In the genomic region with DNA sequence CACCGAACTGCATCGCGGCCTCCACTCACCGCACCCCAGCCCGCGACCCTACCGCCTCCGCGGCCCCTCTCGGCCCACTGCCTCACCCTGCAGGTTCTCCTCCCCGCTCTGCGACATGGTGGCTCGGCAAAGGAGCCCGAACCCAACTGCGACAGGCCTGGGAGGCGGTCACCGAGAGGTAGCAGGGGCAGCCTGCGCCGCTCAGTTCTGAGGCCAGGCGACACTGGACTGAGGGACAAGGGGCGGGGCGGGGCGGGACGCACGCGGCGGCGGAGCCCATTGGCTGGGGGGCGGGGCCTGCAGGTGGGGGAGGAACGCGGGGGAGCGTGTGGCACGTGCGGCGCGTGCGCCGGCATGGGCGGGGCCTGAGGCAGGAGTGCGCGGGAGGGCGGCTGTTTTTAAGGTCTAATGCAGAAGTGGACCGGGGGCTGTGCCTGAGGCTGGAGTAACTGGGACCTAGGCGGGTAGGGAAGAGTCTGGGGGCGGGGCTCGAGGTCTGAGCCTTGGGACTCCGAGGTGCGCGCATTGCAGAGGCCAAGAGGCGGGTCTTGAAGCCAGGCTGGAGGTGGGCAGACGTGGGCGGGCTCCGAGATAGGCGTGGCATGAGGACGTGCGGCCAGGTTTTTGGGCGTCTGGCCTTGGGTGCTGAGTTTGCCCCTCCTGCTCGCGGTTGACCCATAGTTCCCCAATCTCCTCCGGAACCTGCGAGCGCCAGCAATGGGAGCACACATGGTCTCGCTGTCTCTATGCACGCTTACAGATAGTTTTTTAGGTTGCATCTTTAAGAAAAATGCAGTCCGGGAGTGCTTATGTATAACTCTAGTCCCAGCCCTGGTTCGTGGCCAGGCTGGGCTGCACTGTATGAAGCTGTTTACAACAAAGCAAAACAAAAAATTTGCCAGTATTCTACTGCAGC, we compare ENCODE assay signal across 8 mouse cellular contexts. TPM values are rescaled to one million over a fixed set of nuclear protein-coding genes. Genes with fewer than 3 reads are reported as not detected.
DNase-seq lines count a peak whose midpoint lies in the region; ATAC-seq and TF ChIP-seq lines count a peak whose summit lies in the region.

A gene (minus strand): TSS at position 243 of the 916 bp plus-strand sequence.

- H3K4me2 ChIP-seq in heart, embryonic 13.5 days: peak within 1 kb of the TSS; percentile 83
- peak within 1 kb of the TSS; percentile 89 for H3K4me2 ChIP-seq in liver, embryonic 11.5 days
- peak within 1 kb of the TSS; percentile 98 for H3K4me2 ChIP-seq in myocyte (ENCODE audit: low read depth)

- ATAC-seq in CD4-positive, CD25-positive, alpha-beta regulatory T cell, adult 4 months: peak; percentile 89
- peak; percentile 89 for ATAC-seq in erythroid progenitor cell, adult 5-6 weeks (replicated peaks; ENCODE audit: low FRiP score, poor library complexity, severe bottlenecking)
- ATAC-seq in heart, embryonic 13.5 days (ENCODE audit: extremely low read depth, insufficient number of reproducible peaks, low FRiP score, low TSS enrichment): peak; percentile 86
- peak; percentile 89 for ATAC-seq in liver, embryonic 11.5 days (replicated peaks; ENCODE audit: low FRiP score)

- peaks cover 39% of the 10 kb centered on the region for H3K79me2 ChIP-seq in myocyte (ENCODE audit: control insufficient read depth, insufficient read depth)

- no peaks in the 10 kb centered on the region for H3K9me3 ChIP-seq in heart, embryonic 13.5 days
- no peaks in the 10 kb centered on the region for H3K9me3 ChIP-seq in liver, embryonic 11.5 days (ENCODE audit: control insufficient read depth, low read length)

- WGBS in heart, embryonic 13.5 days: under 1% methylated on average over 66 of the region's 66 CpGs
- WGBS in liver, embryonic 11.5 days: under 1% methylated on average over 64 of the region's 66 CpGs

- peaks cover 8% of the 10 kb centered on the region for H3K4me1 ChIP-seq in brown adipose tissue, adult 24 weeks (ENCODE audit: control insufficient read depth, insufficient read depth, insufficient read length, low read length)
- H3K4me1 ChIP-seq in heart, embryonic 13.5 days: peaks cover 44% of the 10 kb centered on the region
- peaks cover 20% of the 10 kb centered on the region for H3K4me1 ChIP-seq in liver, embryonic 11.5 days (replicated peaks; ENCODE audit: control insufficient read depth, insufficient read depth, low read length)

- H3K27ac ChIP-seq in brown adipose tissue, adult 24 weeks (replicated peaks; ENCODE audit: low read depth, low read length): peak within 1 kb of the TSS; percentile 74
- peak within 1 kb of the TSS; percentile 92 for H3K27ac ChIP-seq in heart, embryonic 13.5 days (replicated peaks)
- H3K27ac ChIP-seq in liver, embryonic 11.5 days (ENCODE audit: low read depth, low read length): peak within 1 kb of the TSS; percentile 77

- no peaks in the 10 kb centered on the region for H3K27me3 ChIP-seq in heart, embryonic 13.5 days (replicated peaks)
- no peaks in the 10 kb centered on the region for H3K27me3 ChIP-seq in liver, embryonic 11.5 days (replicated peaks; ENCODE audit: control insufficient read depth, insufficient read depth, low read length)
- peaks cover 2% of the 10 kb centered on the region for H3K27me3 ChIP-seq in myocyte (ENCODE audit: control insufficient read depth, insufficient read depth, insufficient read length)

- peak within 1 kb of the TSS; percentile 99 for H3K9ac ChIP-seq in heart, embryonic 13.5 days
- peak within 1 kb of the TSS; percentile 92 for H3K9ac ChIP-seq in liver, embryonic 11.5 days (ENCODE audit: low read depth, low read length)

- peak within 1 kb of the TSS; percentile 89 for H3K4me3 ChIP-seq in brown adipose tissue, adult 24 weeks (ENCODE audit: insufficient read depth, low read depth, low read length)
- H3K4me3 ChIP-seq in heart, embryonic 13.5 days: peak within 1 kb of the TSS; percentile 89
- peak within 1 kb of the TSS; percentile 87 for H3K4me3 ChIP-seq in liver, embryonic 11.5 days (ENCODE audit: low read depth, low read length)
- peak within 1 kb of the TSS; percentile 49 for H3K4me3 ChIP-seq in myocyte

- DNase-seq in kidney, postnatal 10 days: peak; percentile 94
- DNase-seq in liver, embryonic 11.5 days (ENCODE audit: low spot score): peak; percentile 99
- DNase-seq in spleen, postnatal 4 days (ENCODE audit: low spot score in 2 of 2): peak; percentile 85 to 93

- H3ac ChIP-seq in myocyte (ENCODE audit: control insufficient read depth, insufficient read length): peak within 1 kb of the TSS; percentile 80

- peak; percentile 96 for TF ChIP-seq POLR2A in myocyte (IDR thresholded peaks at IDR 0.05; ENCODE audit: insufficient read length, low read depth)

- peaks cover 2% of the 10 kb centered on the region; the same call in 1 of the 2 replicates for H3K36me3 ChIP-seq in heart, embryonic 13.5 days
- H3K36me3 ChIP-seq in liver, embryonic 11.5 days (ENCODE audit: control insufficient read depth, insufficient read depth, low read length): no peaks in the 10 kb centered on the region; the same call in 1 of the 2 replicates
- H3K36me3 ChIP-seq in myocyte (ENCODE audit: control insufficient read depth, insufficient read depth): no peaks in the 10 kb centered on the region

TF ChIP-seq in myocyte, 11 proteins besides CTCF, POLR2A, EP300 and RAD21:
- TF ChIP-seq SRF (IDR thresholded peaks at IDR 0.05; ENCODE audit: control insufficient read depth, insufficient read length, low read depth) (no peak), TCF3 (IDR thresholded peaks at IDR 0.05; ENCODE audit: insufficient read length, low read depth) (no peak), POLR2AphosphoS2 (IDR thresholded peaks at IDR 0.05; ENCODE audit: insufficient read length, low read depth) (peak; percentile 90), MAX (IDR thresholded peaks at IDR 0.05; ENCODE audit: low read depth) (no peak), MYOG (IDR thresholded peaks at IDR 0.05; ENCODE audit: control insufficient read depth in 1 of 3, insufficient read depth in 1 of 3, insufficient read length in 2 of 3, low read depth in 2 of 3) (no peak), MYOD1 (IDR thresholded peaks at IDR 0.05; ENCODE audit: control insufficient read depth in 1 of 3, insufficient read length in 2 of 3, low read depth in 2 of 3) (peak in 1 of 3 experiments; percentile 4), USF1 (IDR thresholded peaks at IDR 0.05; ENCODE audit: low read depth) (no peak), REST (IDR thresholded peaks at IDR 0.05; ENCODE audit: insufficient read depth, insufficient read length) (no peak), E2F4 (IDR thresholded peaks at IDR 0.05; ENCODE audit: insufficient read depth) (peak; percentile 12), CEBPB (IDR thresholded peaks at IDR 0.05; ENCODE audit: insufficient read depth, poor library complexity, severe bottlenecking) (no peak)

RNA-seq across cellular contexts. Expression of the gene that starts here (rescaled TPM):
- 10 to 100 TPM; 18.6 to 23.3 TPM for polyA plus RNA-seq in CD4-positive, CD25-positive, alpha-beta regulatory T cell, adult 4 months (2017; shearing (Covaris generic))
- polyA plus RNA-seq in brown adipose tissue, adult 24 weeks (2012; ENCODE audit: insufficient read depth, insufficient read length, missing spikeins): 291 and 323 TPM in 2 replicates
- 0.72 and 9.2 TPM in 2 replicates for total RNA-seq in erythroid progenitor cell, adult 5-6 weeks (2015; ENCODE audit: low replicate concordance)
- total RNA-seq in erythroid progenitor cell, adult 5-6 weeks (2017; ENCODE audit: low replicate concordance): 0.64 and 5.5 TPM in 2 replicates
- 282 and 334 TPM in 2 replicates for polyA plus RNA-seq in heart, embryonic 13.5 days (2015; fragmentation: Nextera tagmentation; extraction: Ambion mirVana)
- 200 and 218 TPM in 2 replicates for polyA plus RNA-seq in liver, embryonic 11.5 days (2014; fragmentation: Nextera tagmentation; extraction: Ambion mirVana)
- 49.7 TPM for polyA plus RNA-seq in myocyte (2012; fragmentation: generic; extraction: Trizol)

Comparison
In these comparisons a context has a peak if more than half of its experiments do, and no peak if none do; other contexts are left out.
1. Peak in every context shown above with its lines: DNase-seq, ATAC-seq, H3K4me3 ChIP-seq and H3K27ac ChIP-seq.